Mouse (Mus musculus) layer of hippocampus, adult 9-10 months (tissue): ENCODE results near the gene Arpp19.

ENCODE experiments used
- DNase-seq: peaks from one replicate; pipeline ENCODE4 v3.0.0; 2022; ENCODE audit warnings: low spot score

Arpp19 gene

GRCm38 (mm10) chr9:75037451-75038356 is at the start of gene Arpp19:
Gene Arpp19, plus strand, starts transcription at chr9:75037614.
- peak; percentile 47 for DNase-seq

- DNase-seq: no peak
Observed at GRCm38 (mm10) chr9:74988893-74989460, 48.4 kb upstream of the Arpp19 start.

GRCm38 (mm10) chr9:74989990-74990389 is 47.4 kb upstream of the Arpp19 start:
- DNase-seq: no peak

DNA sequence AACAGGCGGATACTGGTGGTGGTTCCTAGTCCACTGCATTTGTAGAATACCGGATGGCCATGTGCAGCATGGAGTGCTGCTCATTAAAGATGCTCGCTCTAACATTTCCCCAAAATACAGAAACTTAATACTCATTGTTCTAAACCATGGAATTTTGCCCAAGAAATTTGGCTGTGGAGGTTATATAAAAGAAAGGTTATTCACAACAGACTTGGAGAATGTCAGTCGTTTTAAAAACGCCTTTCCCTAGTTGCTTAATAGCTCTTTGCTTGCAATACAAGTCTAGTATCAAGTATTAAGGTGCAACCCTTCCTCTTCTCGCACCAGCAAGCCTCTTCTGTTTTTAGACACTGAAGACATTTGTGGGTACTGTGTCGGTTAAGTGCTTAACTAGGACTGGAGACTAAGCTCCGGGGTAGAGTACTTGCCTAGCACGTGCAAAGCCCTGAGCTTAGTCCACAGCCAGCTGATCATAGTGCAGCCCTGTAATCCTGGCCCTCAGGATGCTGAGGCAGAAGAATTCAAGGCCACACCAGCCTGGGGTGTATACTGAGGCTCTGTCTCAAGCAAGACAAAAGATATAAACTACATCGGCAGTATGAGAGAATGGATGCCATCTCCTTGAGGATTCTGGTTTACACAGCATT is 42.7 kb upstream of the Arpp19 start:
- DNase-seq: no peak

GRCm38 (mm10) chr9:74996349-74996748 is 41.1 kb upstream of the Arpp19 start:
- no peak for DNase-seq

DNA sequence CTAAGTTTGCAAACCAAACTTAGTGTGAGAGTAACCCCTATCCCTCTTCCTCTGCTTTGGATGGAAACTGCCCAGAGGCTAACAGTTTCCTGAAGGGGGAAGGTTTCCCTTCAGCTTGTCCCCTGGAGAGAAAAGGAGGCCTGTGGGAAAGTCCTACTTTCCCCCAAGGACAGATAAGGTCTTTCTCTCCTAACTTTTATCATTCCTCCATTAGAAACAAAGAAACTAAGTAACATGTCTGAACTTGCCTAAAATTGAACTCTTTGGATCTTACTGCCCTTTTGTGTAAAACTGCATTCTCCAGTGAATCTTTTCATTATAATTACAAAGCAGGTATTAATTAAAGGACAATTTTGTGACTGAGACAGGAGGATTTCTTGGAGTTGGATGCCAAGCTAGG is 39.4 kb upstream of the Arpp19 start:
- DNase-seq: no peak

GRCm38 (mm10) chr9:75001006-75001405 is 36.4 kb upstream of the Arpp19 start:
- no peak for DNase-seq

- DNase-seq: no peak
Observed at GRCm38 (mm10) chr9:75001611-75002204, 35.7 kb upstream of the Arpp19 start.

- DNase-seq: no peak
Observed at GRCm38 (mm10) chr9:75002262-75002661, 35.2 kb upstream of the Arpp19 start.

DNA sequence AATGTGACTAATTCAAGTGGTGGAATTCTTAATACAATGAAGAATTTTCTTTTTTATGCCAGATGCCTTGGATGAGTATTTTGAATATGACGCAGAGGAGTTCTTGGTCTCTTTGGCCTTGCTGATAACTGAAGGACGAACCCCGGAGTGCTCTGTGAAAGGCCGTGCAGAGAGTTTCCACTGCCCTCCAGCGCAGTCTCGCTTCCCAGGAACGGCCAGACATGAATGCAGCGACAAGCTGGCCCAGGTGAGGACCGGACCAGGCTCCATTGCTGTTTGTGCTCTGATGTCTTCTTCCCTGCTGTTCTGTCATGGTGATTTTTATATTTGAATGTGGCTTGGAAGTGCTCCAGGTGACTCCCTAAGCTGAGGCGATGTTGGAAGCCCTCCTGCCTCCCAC is 33.2 kb upstream of the Arpp19 start:
- no peak for DNase-seq

GRCm38 (mm10) chr9:75016591-75016990 is 20.8 kb upstream of the Arpp19 start:
- DNase-seq: no peak

- DNase-seq: no peak
Observed at GRCm38 (mm10) chr9:75019181-75019580, 18.2 kb upstream of the Arpp19 start.

- DNase-seq: no peak
Observed at GRCm38 (mm10) chr9:75019592-75019991, 17.8 kb upstream of the Arpp19 start.

DNA sequence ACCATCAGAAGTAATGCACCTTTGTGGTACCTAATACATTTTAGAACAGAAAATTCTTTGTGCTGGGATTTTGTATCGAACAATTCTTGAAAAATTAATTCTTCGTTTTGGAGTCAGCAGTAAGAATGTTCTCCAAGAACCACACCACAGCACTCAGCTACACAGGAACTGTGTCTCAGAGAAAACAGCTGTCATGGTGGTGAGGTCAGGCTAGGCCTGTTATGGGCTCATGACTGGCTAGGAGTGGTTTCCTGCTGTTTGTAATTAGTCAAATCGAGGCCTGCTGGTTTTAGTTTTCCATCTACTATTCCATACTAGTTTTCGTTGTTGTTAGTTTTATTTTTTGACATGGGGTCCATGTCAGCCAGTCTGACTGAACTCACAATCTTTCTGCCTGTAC is 16.9 kb upstream of the Arpp19 start:
- DNase-seq: no peak

- DNase-seq: no peak
Observed at GRCm38 (mm10) chr9:75022546-75022945, 14.9 kb upstream of the Arpp19 start.

DNA sequence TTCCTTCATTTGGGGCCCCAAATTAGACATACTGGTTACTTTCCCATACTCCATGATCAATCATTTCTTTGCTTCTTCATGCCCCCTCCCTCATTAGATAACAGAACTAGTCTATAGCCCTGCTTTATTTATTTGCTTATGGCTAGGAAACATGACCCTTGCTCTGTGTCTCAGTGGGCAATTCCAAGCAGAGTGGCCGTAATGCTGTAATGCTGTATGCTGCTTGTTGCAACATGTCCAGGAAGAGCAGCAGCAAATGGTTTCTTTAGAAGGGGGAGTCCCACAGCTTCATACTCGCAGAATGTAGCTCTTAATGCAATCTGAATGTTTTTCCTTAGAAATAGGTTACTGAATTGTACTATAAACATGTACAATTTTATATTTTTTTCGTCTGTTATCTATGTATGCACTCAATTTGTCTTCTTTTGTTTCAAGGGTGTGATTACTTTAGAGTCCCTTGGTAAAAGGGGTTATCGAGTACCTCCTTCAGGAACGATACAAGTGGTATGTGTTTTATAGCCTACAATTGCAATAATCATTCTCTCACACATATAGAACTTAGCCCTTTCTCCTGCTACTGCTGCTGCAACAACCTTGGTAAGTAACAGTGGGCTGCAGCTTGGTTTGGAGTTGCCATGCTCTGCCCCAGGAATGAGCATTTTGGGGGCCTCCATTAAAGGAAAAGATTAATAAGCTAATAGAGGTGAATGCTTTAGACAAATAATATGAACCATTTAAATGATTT is 14.1 kb upstream of the Arpp19 start:
- DNase-seq: no peak

- no peak for DNase-seq
Observed at GRCm38 (mm10) chr9:75024089-75024488, 13.3 kb upstream of the Arpp19 start.

DNA sequence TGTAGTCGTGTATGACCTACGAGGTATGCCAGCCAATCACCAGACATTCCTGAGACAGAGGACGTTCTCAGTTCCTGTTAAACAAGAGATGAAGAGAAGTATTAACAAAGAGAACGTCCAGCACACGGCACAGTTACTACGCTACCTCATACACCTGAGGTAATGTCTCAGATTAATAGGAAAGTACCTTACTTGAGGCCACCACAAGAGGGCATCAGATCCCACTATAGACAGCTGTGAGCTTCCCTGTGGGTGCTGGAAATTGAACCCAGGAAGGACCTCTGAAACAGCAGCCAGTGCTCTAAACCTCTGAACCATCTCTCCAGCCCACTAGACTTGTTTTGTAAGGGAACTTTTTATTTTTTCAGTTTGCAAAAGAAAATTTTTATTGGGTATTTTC is 11.7 kb upstream of the Arpp19 start:
- no peak for DNase-seq

DNA sequence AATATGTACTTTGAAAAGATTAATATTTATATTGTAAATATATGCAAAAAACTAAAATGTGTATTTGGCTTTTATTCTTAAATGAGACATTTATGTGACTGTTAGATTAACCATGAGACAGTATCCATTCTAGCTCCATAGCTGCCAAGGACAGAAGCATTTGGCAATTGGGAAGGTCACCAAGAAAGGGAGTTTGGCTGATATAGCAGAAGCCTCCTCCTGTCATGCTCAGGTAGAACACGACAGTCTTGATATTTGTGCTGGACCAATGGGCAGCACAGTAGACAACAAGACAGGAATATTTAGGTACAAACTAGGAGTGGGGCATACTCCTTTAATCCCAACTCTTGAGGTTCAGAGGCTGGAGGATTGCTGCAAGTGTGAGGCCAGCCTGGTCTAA is 5.0 kb upstream of the Arpp19 start:
- DNase-seq: no peak

DNA sequence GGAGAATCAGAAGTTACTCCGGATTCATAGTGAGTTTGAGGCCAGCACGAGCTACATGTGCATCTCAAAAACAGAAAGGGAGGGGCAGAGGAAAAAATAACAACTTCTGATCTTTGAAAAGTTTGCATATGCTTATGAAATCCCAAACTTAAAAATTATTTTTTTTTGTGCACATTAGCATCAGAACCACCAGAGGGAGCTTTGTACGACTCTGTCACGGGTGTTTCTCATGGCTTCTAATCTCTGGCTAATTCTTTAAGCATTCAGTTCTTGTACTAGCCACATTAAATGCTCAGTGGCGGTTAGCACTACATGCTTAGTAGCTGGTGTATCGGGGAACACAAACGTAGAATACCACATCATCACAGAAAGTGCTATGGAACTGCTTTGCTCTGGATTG is 4.3 kb upstream of the Arpp19 start:
- no peak for DNase-seq

GRCm38 (mm10) chr9:75034691-75035090 is 2.7 kb upstream of the Arpp19 start:
- DNase-seq: no peak

GRCm38 (mm10) chr9:75035944-75036343 is 1.5 kb upstream of the Arpp19 start:
- DNase-seq: no peak
